Mouse (Mus musculus): Measurements from ENCODE around the gene Zfp977. TPM values are rescaled to one million over a fixed set of nuclear protein-coding genes. Genes with fewer than 3 reads are reported as not detected.

The Zfp977 gene
- not detected in 2 replicates for polyA plus RNA-seq (2012)

GRCm38 (mm10) chr7:42592413-42592812 is at the start of gene Zfp977:
Zfp977 (minus strand) TSS chr7:42592547.

GRCm38 (mm10) chr7:42578488-42578887 is 13.9 kb downstream of the Zfp977 start, which contains the start of gene Gm21028:
Gm21028 (minus strand) TSS chr7:42578588.

Other genes starting within 250 kb of the Zfp977 start
- gene 4933421I07Rik, start 144.4 kb downstream of the Zfp977 start, polyA plus RNA-seq (2012): not detected in 2 replicates
- gene Zfp141, start 86.8 kb downstream of the Zfp977 start, polyA plus RNA-seq (2012): 2.5 and 3.2 TPM in 2 replicates
- gene Gm21028, start 14.0 kb downstream of the Zfp977 start, polyA plus RNA-seq (2012): not detected in 2 replicates
- 0.33 and 0.38 TPM in 2 replicates for gene Zfp976, start 50.0 kb upstream of the Zfp977 start, polyA plus RNA-seq (2012)
- 0.16 and 0.19 TPM in 2 replicates for gene Zfp975, start 100.2 kb upstream of the Zfp977 start, polyA plus RNA-seq (2012)
- not detected in 2 replicates for gene Gm17067, start 134.5 kb upstream of the Zfp977 start, polyA plus RNA-seq (2012)
- not detected in 2 replicates for gene Vmn2r62, start 201.0 kb upstream of the Zfp977 start, polyA plus RNA-seq (2012)